Mouse (Mus musculus): Measurements from ENCODE around the gene Gm9803. TPM values are rescaled to one million over a fixed set of nuclear protein-coding genes. Genes with fewer than 3 reads are reported as not detected.
A peak's percentile ranks its signal among the peaks of the same experiment; 100 is the strongest.

Gene Gm9803
- polyA plus RNA-seq, 1 experiment from 2014 or later = 12.2 TPM

DNA sequence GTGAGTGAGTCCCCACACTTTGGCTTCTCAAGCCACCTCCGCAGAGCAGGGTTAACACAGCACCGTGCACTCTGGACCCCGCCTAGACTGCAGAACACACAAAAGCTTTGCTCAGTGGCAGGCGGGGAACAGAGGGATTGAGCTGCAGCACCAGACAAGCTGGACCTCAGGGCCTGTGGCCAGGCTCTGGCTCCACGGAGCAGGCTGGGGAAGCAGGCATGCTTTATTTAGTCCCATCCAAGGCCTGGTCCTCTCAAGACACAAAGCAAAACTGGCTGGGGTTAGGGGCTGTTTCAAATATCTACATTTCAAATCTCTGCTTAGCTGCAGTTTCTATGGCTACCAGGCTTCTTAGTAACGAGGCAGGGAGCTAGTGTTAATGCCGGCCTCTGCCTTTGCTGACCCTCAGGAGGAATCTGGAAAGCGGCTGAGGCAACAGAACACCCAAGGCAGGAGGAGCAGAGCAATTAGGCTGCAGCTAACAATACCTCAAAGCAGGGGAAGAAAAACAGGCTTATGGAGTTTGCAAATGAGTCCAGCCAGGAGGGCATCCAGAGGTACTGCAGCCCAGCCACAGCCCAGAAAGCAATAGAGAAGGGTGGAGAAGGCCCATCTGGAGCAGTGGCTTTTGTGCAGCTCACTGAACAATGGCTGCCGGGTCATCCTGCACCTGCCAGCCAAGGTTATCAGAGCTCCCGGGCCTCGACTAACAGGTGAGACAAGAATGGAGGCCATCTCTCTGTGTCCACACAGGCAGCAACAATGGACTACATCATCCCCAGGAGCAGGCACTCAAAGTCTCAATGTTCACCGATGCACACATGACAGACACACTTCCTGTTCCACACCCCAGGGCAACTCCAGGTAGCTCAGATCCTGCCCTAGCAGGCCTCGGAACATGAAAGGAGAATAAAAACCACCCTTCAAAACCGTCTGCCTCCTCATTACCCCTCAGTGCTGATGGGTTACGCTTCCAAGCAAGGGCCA, 3.7 kb downstream of the Gm9803 start:
- no peak overlapping the region for H3K4me3 ChIP-seq (ENCODE audit: low read depth, low read length)
- peak; percentile 87 for ATAC-seq (replicated peaks; ENCODE audit: low FRiP score)
- H3K4me2 ChIP-seq (ENCODE audit: low read depth, low read length, severe bottlenecking) = peak overlapping the region; percentile 2; the same call in 1 of the 2 replicates

DNA sequence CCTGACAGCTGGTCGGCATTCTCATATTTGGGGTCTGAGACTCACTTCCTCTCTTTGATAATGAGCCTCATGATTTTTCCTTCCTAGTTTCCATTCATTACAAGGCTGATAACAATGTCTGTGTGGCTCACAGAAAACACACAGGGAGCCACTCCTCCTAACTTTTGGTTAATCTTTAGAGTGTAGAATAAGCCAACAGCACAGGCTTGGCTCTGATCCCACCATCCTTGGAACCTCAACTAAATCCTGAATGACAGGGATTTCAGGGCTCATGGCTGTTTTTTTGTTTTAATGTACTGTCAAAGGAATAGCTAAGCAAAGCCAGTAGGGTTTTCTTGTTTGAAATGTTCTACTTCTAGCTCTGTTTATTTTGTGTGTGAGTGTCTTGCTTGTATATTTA, 10.5 kb downstream of the Gm9803 start:
- H3K9ac ChIP-seq (ENCODE audit: low read length) = no peak overlapping the region
- 86% methylated on average over 1 of the region's 1 CpGs for WGBS
- no peaks in the 10 kb centered on the region for H3K27me3 ChIP-seq (ENCODE audit: control insufficient read depth, insufficient read depth, low read length)
- ATAC-seq (replicated peaks; ENCODE audit: low FRiP score) (no peak), DNase-seq (ENCODE audit: low spot score) (no peak)
- H3K4me3 ChIP-seq (ENCODE audit: low read depth, low read length) = no peak overlapping the region
- no peak overlapping the region for H3K4me2 ChIP-seq (ENCODE audit: low read depth, low read length, severe bottlenecking)
- H3K9me3 ChIP-seq (ENCODE audit: control insufficient read depth, low read length) = no peaks in the 10 kb centered on the region
- H3K4me1 ChIP-seq (replicated peaks; ENCODE audit: control insufficient read depth, insufficient read depth, low read length) = 0 out of 2 replicates have a peak, but pooled peaks cover 2% of the 10 kb centered on the region
- H3K36me3 ChIP-seq (ENCODE audit: control insufficient read depth, insufficient read depth, low read length) = no peaks in the 10 kb centered on the region; the same call in 1 of the 2 replicates
- H3K27ac ChIP-seq (ENCODE audit: low read depth, low read length) = no peak overlapping the region

More for the DNA sequence above, 3.7 kb downstream of the Gm9803 start:
- no peaks in the 10 kb centered on the region for H3K27me3 ChIP-seq (ENCODE audit: control insufficient read depth, insufficient read depth, low read length)
- peak overlapping the region; percentile 88 for H3K27ac ChIP-seq (ENCODE audit: low read depth, low read length)
- DNase-seq (ENCODE audit: low spot score) = peak; percentile 73
- H3K9me3 ChIP-seq (ENCODE audit: control insufficient read depth, low read length) = no peaks in the 10 kb centered on the region
- peak overlapping the region; percentile 55 for H3K9ac ChIP-seq (ENCODE audit: low read length)
- H3K36me3 ChIP-seq (ENCODE audit: control insufficient read depth, insufficient read depth, low read length) = peaks cover 2% of the 10 kb centered on the region; the same call in 1 of the 2 replicates
- WGBS = 20% methylated on average over 15 of the region's 15 CpGs
- H3K4me1 ChIP-seq (replicated peaks; ENCODE audit: control insufficient read depth, insufficient read depth, low read length) = peaks cover 14% of the 10 kb centered on the region

DNA sequence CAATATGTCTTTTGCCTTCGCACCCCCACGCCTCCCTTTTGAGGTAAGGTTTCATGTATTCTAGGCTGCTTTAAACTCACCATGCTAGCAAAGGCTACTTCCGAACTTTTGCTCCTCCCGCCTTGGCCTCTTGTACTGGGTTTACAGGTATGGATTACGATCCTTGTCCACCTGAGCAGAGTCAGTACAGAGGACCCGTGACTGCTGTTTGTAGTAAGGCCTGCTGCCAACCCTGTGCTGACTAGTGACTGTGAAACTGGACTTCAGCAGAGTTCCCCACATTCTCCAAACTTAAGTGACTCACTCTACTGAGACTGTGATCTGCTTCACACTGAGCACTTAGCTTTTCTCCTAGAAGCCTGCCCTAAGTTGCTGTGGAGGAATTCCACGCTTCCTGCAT, 13.8 kb downstream of the Gm9803 start:
- ATAC-seq (replicated peaks; ENCODE audit: low FRiP score) = no peak
- Histone ChIP-seq H3K9ac (ENCODE audit: low read length) (no peak overlapping the region), H3K36me3 (ENCODE audit: control insufficient read depth, insufficient read depth, low read length) (no peaks in the 10 kb centered on the region), H3K4me1 (replicated peaks; ENCODE audit: control insufficient read depth, insufficient read depth, low read length) (peaks cover 6% of the 10 kb centered on the region; the same call in 1 of the 2 replicates), H3K9me3 (ENCODE audit: control insufficient read depth, low read length) (no peaks in the 10 kb centered on the region), H3K4me2 (ENCODE audit: low read depth, low read length, severe bottlenecking) (no peak overlapping the region), H3K27me3 (ENCODE audit: control insufficient read depth, insufficient read depth, low read length) (no peaks in the 10 kb centered on the region), H3K27ac (ENCODE audit: low read depth, low read length) (no peak overlapping the region), H3K4me3 (ENCODE audit: low read depth, low read length) (no peak overlapping the region)
- 90% methylated on average over 7 of the region's 7 CpGs for WGBS
- DNase-seq (ENCODE audit: low spot score) = no peak

DNA sequence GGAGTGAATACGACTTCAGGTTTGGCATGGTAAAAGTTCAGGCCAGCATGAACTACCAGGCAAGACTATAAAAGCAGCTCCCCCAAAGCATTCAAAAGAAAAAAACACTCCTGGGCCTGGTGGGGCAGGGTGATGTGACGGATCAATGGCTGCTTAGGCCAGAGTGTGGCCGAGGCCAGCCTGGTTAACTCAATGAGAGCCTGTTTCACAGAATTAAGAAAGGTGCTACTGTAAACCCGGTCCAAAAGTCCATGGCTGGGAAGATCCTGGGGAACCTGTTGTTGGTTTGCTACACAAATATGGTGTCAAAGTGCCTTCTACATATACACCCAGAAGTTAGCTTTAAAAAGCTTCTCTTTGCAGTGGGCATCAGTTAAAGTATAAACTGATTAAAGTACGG, 14.9 kb downstream of the Gm9803 start:
- Histone ChIP-seq H3K27ac (ENCODE audit: low read depth, low read length) (no peak overlapping the region), H3K9ac (ENCODE audit: low read length) (no peak overlapping the region), H3K4me3 (ENCODE audit: low read depth, low read length) (no peak overlapping the region), H3K9me3 (ENCODE audit: control insufficient read depth, low read length) (no peaks in the 10 kb centered on the region), H3K27me3 (ENCODE audit: control insufficient read depth, insufficient read depth, low read length) (no peaks in the 10 kb centered on the region), H3K4me2 (ENCODE audit: low read depth, low read length, severe bottlenecking) (no peak overlapping the region), H3K4me1 (replicated peaks; ENCODE audit: control insufficient read depth, insufficient read depth, low read length) (peaks cover 6% of the 10 kb centered on the region; the same call in 1 of the 2 replicates), H3K36me3 (ENCODE audit: control insufficient read depth, insufficient read depth, low read length) (no peaks in the 10 kb centered on the region)
- ATAC-seq (replicated peaks; ENCODE audit: low FRiP score) (no peak), DNase-seq (ENCODE audit: low spot score) (no peak)
- WGBS = 91% methylated on average over 5 of the region's 5 CpGs

DNA sequence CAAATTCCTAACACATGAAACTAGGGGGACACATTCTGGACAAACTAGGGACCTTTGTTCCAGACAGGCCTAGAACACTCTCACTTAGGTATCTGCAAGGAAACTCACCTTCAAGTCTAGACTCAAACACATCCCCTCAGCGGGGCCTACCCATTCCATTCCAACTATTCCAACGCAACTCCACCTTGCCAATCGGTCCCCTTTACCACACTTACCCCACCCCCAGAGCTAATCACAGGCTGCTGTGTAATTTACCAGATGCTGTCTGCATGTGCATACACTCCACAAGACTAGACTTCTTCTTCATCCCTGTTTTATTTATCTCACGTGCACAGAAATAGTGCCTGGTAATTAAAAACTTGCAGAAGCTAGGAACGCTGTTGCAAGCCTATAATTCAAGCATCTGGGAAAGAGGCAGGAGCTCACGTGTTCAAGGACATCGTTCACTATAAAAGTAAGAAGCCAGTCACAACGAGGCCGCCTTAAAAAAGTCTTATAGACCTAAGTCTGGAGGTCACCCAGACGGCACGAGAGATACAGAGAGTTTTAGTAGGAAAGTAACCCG, 15.9 kb downstream of the Gm9803 start:
- Histone ChIP-seq H3K4me2 (ENCODE audit: low read depth, low read length, severe bottlenecking) (peak overlapping the region; percentile 71), H3K9ac (ENCODE audit: low read length) (peak overlapping the region; percentile 83), H3K9me3 (ENCODE audit: control insufficient read depth, low read length) (no peaks in the 10 kb centered on the region), H3K27me3 (ENCODE audit: control insufficient read depth, insufficient read depth, low read length) (no peaks in the 10 kb centered on the region), H3K36me3 (ENCODE audit: control insufficient read depth, insufficient read depth, low read length) (no peaks in the 10 kb centered on the region), H3K4me1 (replicated peaks; ENCODE audit: control insufficient read depth, insufficient read depth, low read length) (peaks cover 6% of the 10 kb centered on the region; the same call in 1 of the 2 replicates), H3K4me3 (ENCODE audit: low read depth, low read length) (peak overlapping the region; percentile 84), H3K27ac (ENCODE audit: low read depth, low read length) (no peak overlapping the region)
- 30% methylated on average over 12 of the region's 12 CpGs for WGBS
- DNase-seq (ENCODE audit: low spot score) (no peak), ATAC-seq (replicated peaks; ENCODE audit: low FRiP score) (no peak)

DNA sequence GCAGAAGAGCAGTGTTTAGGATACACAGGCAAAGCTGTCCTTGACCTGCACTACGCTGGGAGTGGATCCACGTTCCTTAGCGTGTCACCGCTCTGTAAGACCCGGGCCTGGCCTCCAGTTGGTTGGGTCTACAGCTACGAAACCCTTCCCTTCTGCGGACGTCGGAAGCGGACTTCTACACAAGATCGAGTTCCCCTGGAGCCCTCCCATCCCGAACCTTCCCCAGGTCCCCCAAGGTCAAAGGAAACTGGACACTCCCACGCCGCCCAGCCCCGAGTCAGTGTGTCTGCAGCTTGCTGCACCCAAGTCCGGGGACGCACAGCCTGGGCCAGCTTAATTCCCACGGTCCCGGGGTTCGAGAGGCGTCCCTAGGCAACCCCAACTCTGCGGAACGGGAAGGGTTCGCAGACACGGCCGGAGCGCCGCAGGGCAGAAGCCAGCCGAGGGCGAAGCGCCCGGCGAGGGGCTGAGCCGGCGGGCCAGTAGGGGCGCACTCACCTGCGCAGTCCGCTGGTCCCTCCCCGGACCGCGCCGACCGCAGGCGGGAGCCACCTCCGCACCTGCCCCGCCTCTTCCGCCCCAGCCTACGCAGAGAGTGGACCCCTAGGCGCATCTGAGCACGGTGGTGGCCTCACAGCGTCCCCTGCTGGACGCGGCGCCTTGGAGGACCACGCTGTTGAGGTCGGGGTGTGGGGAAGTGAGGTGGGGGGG, 16.7 kb downstream of the Gm9803 start, which contains the start of gene 1700021F05Rik:
Gene 1700021F05Rik, minus strand, starts transcription at position 553 of the 711 bp plus-strand sequence.
- no peaks in the 10 kb centered on the region for H3K27me3 ChIP-seq (ENCODE audit: control insufficient read depth, insufficient read depth, low read length)
- H3K9ac ChIP-seq (ENCODE audit: low read length) = peak within 1 kb of the TSS; percentile 83
- H3K4me1 ChIP-seq (replicated peaks; ENCODE audit: control insufficient read depth, insufficient read depth, low read length) = peaks cover 6% of the 10 kb centered on the region; the same call in 1 of the 2 replicates
- H3K4me3 ChIP-seq (ENCODE audit: low read depth, low read length) = peak within 1 kb of the TSS; percentile 84
- H3K27ac ChIP-seq (ENCODE audit: low read depth, low read length) = no peak within 1 kb of the TSS
- peak within 1 kb of the TSS; percentile 71 for H3K4me2 ChIP-seq (ENCODE audit: low read depth, low read length, severe bottlenecking)
- no peaks in the 10 kb centered on the region for H3K36me3 ChIP-seq (ENCODE audit: control insufficient read depth, insufficient read depth, low read length)
- no peaks in the 10 kb centered on the region for H3K9me3 ChIP-seq (ENCODE audit: control insufficient read depth, low read length)
- under 1% methylated on average over 51 of the region's 56 CpGs for WGBS
- peak; percentile 98 for DNase-seq (ENCODE audit: low spot score)
- ATAC-seq (replicated peaks; ENCODE audit: low FRiP score) = peak; percentile 99

DNA sequence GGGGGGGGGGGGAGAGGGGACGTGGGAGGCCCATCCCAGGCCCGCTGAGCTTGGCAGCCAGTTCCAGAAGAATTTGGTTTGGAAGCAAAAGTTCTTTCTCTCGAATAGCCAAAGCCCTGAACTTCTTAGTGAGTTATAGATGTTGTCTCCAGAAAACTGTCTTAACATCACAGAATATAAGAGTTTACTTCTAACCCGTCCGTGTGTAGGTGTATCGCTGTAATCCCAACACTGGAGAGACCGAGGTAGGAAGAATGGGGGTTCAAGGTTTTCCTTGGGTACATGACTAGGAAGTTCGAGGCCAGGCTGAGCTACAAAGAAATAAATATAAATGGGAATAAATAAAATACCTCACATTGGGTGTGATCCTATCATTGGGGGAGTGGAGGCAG, 17.3 kb downstream of the Gm9803 start:
- H3K4me1 ChIP-seq (replicated peaks; ENCODE audit: control insufficient read depth, insufficient read depth, low read length) = peaks cover 6% of the 10 kb centered on the region; the same call in 1 of the 2 replicates
- H3K4me2 ChIP-seq (ENCODE audit: low read depth, low read length, severe bottlenecking) = peak overlapping the region; percentile 24; the same call in 1 of the 2 replicates
- no peak overlapping the region for H3K27ac ChIP-seq (ENCODE audit: low read depth, low read length)
- H3K9me3 ChIP-seq (ENCODE audit: control insufficient read depth, low read length) = no peaks in the 10 kb centered on the region
- ATAC-seq (replicated peaks; ENCODE audit: low FRiP score) (0 out of 2 replicates have a peak, but pooled peaks have one; percentile 6), DNase-seq (ENCODE audit: low spot score) (no peak)
- no peaks in the 10 kb centered on the region for H3K27me3 ChIP-seq (ENCODE audit: control insufficient read depth, insufficient read depth, low read length)
- H3K36me3 ChIP-seq (ENCODE audit: control insufficient read depth, insufficient read depth, low read length) = no peaks in the 10 kb centered on the region
- 50% methylated on average over 8 of the region's 8 CpGs for WGBS
- H3K4me3 ChIP-seq (ENCODE audit: low read depth, low read length) = peak overlapping the region; percentile 84; the same call in 1 of the 2 replicates
- H3K9ac ChIP-seq (ENCODE audit: low read length) = no peak overlapping the region; the same call in 1 of the 2 replicates

DNA sequence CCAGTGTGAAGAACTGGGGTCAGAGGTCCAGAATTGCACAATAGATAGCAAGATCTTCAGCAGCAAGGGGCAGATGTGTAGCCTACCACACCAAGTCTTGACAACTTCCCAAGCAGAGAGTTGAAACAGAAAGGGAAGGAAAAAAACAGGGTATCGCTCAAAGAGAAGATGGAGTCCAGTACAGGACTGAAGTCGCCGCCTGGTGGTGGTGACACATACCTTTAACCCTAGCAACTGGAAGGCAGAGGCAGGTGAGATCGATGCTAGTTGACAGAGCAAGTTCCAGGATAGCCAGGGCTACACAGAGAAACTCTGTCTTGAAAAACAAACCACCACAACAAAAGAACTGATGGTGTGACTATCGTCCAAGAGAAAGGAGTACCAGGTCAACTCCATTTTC, 25.5 kb downstream of the Gm9803 start:
- DNase-seq (ENCODE audit: low spot score) = no peak
- Histone ChIP-seq H3K9ac (ENCODE audit: low read length) (no peak overlapping the region), H3K4me3 (ENCODE audit: low read depth, low read length) (no peak overlapping the region), H3K27ac (ENCODE audit: low read depth, low read length) (no peak overlapping the region), H3K27me3 (ENCODE audit: control insufficient read depth, insufficient read depth, low read length) (no peaks in the 10 kb centered on the region), H3K4me2 (ENCODE audit: low read depth, low read length, severe bottlenecking) (no peak overlapping the region), H3K4me1 (replicated peaks; ENCODE audit: control insufficient read depth, insufficient read depth, low read length) (no peaks in the 10 kb centered on the region), H3K9me3 (ENCODE audit: control insufficient read depth, low read length) (no peaks in the 10 kb centered on the region; the same call in 1 of the 2 replicates), H3K36me3 (ENCODE audit: control insufficient read depth, insufficient read depth, low read length) (no peaks in the 10 kb centered on the region)
- ATAC-seq (replicated peaks; ENCODE audit: low FRiP score) = no peak
- 57% methylated on average over 5 of the region's 5 CpGs for WGBS
